Mouse (Mus musculus) testis, adult 2 months (tissue): ENCODE measurements around the gene Pnkd.

Experiments
- CTCF ChIP-seq: fragments of 200-500 bp; IDR thresholded peaks from 2 replicates; pipeline ENCODE4 v1.5.1; 2012; ENCODE audit warnings: low read depth, mild to moderate bottlenecking, inconsistent platforms, low read length, moderate library complexity; ENCODE audit not compliant: control insufficient read depth, insufficient read depth, insufficient replicate concordance
- POLR2A ChIP-seq: fragments of 200-500 bp; IDR thresholded peaks from 2 replicates; pipeline ENCODE4 v1.6.1; 2012; ENCODE audit warnings: low read depth, mild to moderate bottlenecking, inconsistent platforms, low read length, moderate library complexity; ENCODE audit not compliant: control insufficient read depth

DNA sequence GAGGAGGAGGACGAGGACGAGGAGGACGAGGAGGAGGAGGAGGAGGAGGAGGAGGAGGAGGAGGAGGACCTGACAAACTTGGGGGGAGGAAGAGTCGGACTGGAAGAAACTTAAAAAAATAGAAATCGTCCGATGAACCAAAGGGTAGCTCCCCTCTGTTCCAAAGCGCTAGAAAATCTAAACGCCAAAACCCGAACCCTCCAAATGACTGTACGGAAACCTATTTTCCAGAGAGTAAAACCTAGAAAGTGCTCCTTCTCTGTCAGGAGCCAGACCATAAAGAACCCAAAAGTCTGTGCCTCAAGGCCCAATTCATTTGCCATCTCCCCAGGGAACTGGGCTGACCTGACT, 101.6 kb downstream of the Pnkd start:
- TF ChIP-seq POLR2A, result no peak
- no peak for TF ChIP-seq CTCF
